Mouse (Mus musculus) forebrain, embryonic 13.5 days (tissue): ENCODE measurements around the gene Prkcb. TPM values are rescaled to one million over a fixed set of nuclear protein-coding genes. Genes with fewer than 3 reads are reported as not detected.

ENCODE experiments used
- ATAC-seq: fragments of 200-750 bp; cut with Nextera tagmentation; 2 replicates; pipeline ENCODE4 v1.8.0; 2017
- H3K27ac ChIP-seq: fragments of 300-500 bp; sonication (generic); 2 replicates; pipeline ENCODE4 v1.5.1; 2015; ENCODE audit warnings: inconsistent platforms, mild to moderate bottlenecking, moderate library complexity
- H3K27me3 ChIP-seq: fragments of 300-500 bp; sonication (generic); 2 replicates; pipeline ENCODE4 v1.6.1; 2015; ENCODE audit warnings: mild to moderate bottlenecking, inconsistent platforms
- H3K36me3 ChIP-seq: fragments of 300-500 bp; sonication (generic); 2 replicates; pipeline ENCODE4 v1.6.1; 2015; ENCODE audit warnings: mild to moderate bottlenecking, inconsistent platforms; ENCODE audit not compliant: poor library complexity, severe bottlenecking
- H3K4me1 ChIP-seq: fragments of 300-500 bp; sonication (generic); 2 replicates; pipeline ENCODE4 v1.6.1; 2015; ENCODE audit warnings: inconsistent platforms
- H3K4me2 ChIP-seq: fragments of 300-500 bp; sonication (generic); 2 replicates; pipeline ENCODE4 v1.6.1; 2015; ENCODE audit warnings: inconsistent platforms, mild to moderate bottlenecking, moderate library complexity
- H3K4me3 ChIP-seq: fragments of 300-500 bp; sonication (generic); 2 replicates; pipeline ENCODE4 v1.5.1; 2015; ENCODE audit warnings: mild to moderate bottlenecking, inconsistent platforms
- H3K9ac ChIP-seq: fragments of 300-500 bp; sonication (generic); 2 replicates; pipeline ENCODE4 v1.6.1; 2015; ENCODE audit warnings: mild to moderate bottlenecking, inconsistent platforms
- H3K9me3 ChIP-seq: fragments of 300-500 bp; sonication (generic); replicated peaks from 2 replicates; pipeline ENCODE4 v1.6.1; 2016; ENCODE audit warnings: inconsistent platforms
- WGBS: fragments of 180-500 bp; shearing (Covaris S2); methylation state at CpG from one replicate; pipeline ENCODE4 v1.1.7; 2015; 5-methylcytosine and 5-hydroxymethylcytosine counted together
- polyA plus RNA-seq: library from polyadenylated mRNA; unstranded; fragments of >200 nt; fragmentation: Nextera tagmentation; extraction: Ambion mirVana; gene quantifications from 2 replicates; pipeline ENCODE4 v1.2.1, GENCODE M21; 2015

Prkcb gene
- polyA plus RNA-seq, 1 experiment from 2014 or later, result 27.4 TPM

DNA sequence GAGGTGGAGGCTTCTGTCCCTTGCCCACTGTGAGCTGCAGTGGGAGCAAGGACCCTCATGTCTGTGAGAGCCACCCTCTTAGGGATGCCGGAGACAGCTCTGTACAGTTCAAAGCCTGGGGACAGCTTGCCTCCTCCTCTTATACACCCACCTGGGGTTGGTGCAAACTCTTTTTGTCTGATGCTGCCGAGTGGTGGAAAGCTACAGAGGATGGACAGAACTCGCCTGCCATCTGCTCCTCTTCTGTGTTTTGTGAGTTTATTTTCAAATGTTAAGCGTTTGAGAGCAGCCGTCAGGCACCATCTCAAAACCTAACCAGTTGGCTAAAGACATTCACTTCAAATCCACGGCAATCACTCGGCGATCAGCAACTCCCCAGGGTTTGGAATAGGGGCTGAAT, 355.1 kb downstream of the Prkcb start:
- H3K4me1 ChIP-seq, result no peaks in the 10 kb centered on the region
- no peaks in the 10 kb centered on the region for H3K9me3 ChIP-seq
- no peak overlapping the region for H3K9ac ChIP-seq
- 88% methylated on average over 8 of the region's 8 CpGs for WGBS
- H3K27me3 ChIP-seq, result no peaks in the 10 kb centered on the region
- no peak overlapping the region for H3K4me3 ChIP-seq
- no peak overlapping the region for H3K27ac ChIP-seq
- H3K4me2 ChIP-seq, result no peak overlapping the region
- H3K36me3 ChIP-seq, result no peaks in the 10 kb centered on the region
- ATAC-seq, result no peak

DNA sequence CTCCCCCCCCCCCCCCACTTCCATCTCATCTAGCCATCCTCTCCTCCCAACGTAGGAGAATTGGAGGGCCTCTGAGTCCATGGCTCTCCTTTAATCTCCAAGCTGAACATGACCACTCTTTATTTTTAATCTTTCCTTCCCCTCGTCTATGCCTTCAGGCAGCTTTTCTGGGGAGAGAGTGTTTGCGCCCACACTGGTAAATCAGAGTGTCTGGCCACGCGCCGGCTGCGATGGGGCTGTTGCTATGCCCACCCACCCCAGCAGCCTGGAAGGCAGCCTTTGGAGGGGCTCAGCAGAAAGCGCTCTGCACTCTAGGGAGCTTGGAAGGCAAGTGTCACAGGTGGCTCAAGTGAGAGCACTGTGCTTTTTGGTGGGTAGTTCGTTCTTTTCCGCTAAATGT, 360.8 kb downstream of the Prkcb start:
- H3K36me3 ChIP-seq, result no peaks in the 10 kb centered on the region
- no peak overlapping the region for H3K27ac ChIP-seq
- 82% methylated on average over 10 of the region's 10 CpGs for WGBS
- no peak overlapping the region for H3K9ac ChIP-seq
- H3K4me1 ChIP-seq, result no peaks in the 10 kb centered on the region
- H3K9me3 ChIP-seq, result no peaks in the 10 kb centered on the region
- H3K4me2 ChIP-seq, result no peak overlapping the region
- ATAC-seq, result no peak
- H3K27me3 ChIP-seq, result no peaks in the 10 kb centered on the region
- H3K4me3 ChIP-seq, result no peak overlapping the region

DNA sequence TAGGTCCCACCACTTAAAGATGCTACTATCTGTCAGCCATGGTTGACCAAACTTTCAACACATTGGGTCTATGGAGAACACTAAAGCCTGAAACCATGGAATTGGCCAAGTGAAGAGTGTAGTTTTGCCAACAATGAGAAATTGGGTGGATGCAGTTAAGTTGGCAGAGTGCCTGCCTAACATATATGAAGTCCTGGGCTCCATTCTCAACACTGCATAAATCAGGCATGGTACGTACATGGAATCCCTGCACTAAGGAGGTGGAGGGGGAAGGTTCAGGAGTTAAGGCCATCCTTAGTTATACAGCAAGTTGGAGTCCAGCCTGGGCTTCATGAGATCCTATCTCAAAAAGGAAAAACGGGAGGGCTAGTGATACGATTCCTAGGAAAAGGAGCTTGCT, 364.0 kb downstream of the Prkcb start:
- Histone ChIP-seq H3K4me1 (no peaks in the 10 kb centered on the region), H3K27ac (no peak overlapping the region), H3K4me3 (no peak overlapping the region), H3K36me3 (no peaks in the 10 kb centered on the region), H3K27me3 (no peaks in the 10 kb centered on the region), H3K4me2 (no peak overlapping the region), H3K9ac (no peak overlapping the region), H3K9me3 (no peaks in the 10 kb centered on the region)
- WGBS, result 80% methylated on average over 3 of the region's 3 CpGs
- no peak for ATAC-seq

DNA sequence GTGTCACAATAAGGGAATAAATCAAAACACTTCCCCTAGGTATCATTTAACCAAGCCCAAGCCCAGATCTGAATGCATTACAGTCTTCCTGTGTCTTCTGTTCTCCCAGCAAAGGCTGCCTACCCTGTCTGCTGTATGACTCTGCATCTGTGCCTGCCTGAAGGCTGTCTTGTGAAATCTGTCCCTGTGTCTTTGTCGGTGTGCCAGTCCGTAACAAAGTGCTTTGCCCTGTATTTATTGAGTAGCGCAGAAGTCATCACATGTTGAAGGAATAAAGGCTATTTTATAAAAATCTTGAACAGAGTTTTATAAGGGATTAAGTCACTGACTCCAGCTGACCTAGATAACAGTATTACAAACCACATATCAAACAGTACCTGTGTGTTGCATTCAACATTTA, 368.1 kb downstream of the Prkcb start:
- no peaks in the 10 kb centered on the region for H3K36me3 ChIP-seq
- WGBS, result 94% methylated on average over 3 of the region's 3 CpGs
- H3K27ac ChIP-seq, result no peak overlapping the region

DNA sequence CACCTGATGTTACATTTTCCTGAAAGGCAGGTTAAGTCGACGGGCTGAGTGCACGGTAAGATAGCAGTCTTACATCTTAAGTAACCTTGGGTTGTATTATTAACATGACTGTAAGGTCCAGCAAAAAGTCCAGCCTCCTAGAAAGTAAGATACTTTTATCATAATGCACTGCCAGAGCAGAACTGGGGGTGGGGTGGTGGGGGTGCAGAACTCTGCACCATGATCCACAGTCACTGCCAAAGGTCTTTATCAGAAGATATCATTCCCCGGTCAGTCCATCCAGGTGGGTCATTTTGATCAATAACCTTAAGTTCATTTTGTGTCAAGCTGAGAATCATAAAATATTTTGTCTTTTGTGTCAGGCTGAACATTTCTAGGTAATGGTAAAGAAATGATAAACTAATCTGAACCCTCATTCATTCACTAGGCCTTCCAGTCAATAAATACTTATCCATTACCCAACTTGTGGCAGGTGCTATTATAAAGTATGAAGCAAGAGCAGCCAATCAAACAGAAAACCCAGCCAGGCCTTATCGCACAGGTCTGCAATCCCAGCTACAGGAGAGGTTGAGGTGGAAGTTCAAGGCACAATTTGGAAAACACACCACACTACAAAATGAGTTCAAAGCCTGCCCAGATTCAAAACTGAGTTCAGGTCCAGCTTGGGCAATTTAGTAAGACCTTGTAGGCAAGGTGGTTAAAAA, 369.0 kb downstream of the Prkcb start:
- 94% methylated on average over 5 of the region's 5 CpGs for WGBS
- Histone ChIP-seq H3K27me3 (no peaks in the 10 kb centered on the region), H3K4me2 (no peak overlapping the region), H3K9ac (no peak overlapping the region), H3K4me1 (no peaks in the 10 kb centered on the region), H3K9me3 (no peaks in the 10 kb centered on the region), H3K36me3 (no peaks in the 10 kb centered on the region), H3K27ac (no peak overlapping the region), H3K4me3 (no peak overlapping the region)
- no peak for ATAC-seq

More for the DNA sequence above, 368.1 kb downstream of the Prkcb start:
- ATAC-seq, result no peak
- H3K4me2 ChIP-seq, result no peak overlapping the region
- no peaks in the 10 kb centered on the region for H3K4me1 ChIP-seq
- H3K4me3 ChIP-seq, result no peak overlapping the region
- H3K27me3 ChIP-seq, result no peaks in the 10 kb centered on the region
- H3K9me3 ChIP-seq, result no peaks in the 10 kb centered on the region
- H3K9ac ChIP-seq, result no peak overlapping the region

DNA sequence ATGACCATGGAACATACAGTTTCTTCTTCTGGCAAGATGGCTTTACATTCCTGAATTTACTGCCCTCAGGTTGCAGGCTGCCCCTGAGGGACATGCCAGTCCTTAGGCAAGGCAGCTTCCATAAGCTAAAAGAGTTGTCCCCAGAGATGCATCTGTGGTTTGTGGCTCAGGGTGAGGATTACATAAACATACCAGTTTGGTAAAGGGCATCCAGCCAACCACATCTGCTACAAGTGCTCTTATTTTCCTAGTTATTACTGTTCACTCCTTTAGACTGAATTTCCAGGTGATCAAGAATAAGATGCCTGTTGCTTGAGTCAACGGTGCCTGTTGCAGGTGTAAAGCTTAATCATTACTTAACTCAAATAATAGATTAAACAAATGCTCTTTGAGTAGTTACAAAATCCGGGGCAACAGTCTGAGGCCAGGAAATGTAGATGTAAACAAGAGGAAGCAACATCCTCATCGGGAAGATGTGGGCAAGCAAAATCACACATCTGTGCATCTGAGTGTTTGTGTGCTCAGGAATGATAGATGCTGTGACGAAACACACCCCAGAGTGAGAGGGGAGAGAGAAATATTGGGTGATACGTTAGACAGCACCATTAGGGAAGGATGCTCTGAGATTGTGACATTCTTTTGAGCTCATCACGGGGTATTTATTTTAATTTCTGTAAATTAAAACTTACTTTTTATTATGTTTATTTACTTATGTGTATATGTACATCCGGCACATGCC, 376.9 kb downstream of the Prkcb start:
- no peak for ATAC-seq
- WGBS, result 85% methylated on average over 7 of the region's 7 CpGs
- Histone ChIP-seq H3K27me3 (peaks cover 8% of the 10 kb centered on the region), H3K9ac (no peak overlapping the region), H3K4me3 (no peak overlapping the region), H3K27ac (no peak overlapping the region), H3K36me3 (no peaks in the 10 kb centered on the region), H3K4me1 (peaks cover 2% of the 10 kb centered on the region; the same call in 1 of the 2 replicates), H3K4me2 (no peak overlapping the region), H3K9me3 (no peaks in the 10 kb centered on the region)

DNA sequence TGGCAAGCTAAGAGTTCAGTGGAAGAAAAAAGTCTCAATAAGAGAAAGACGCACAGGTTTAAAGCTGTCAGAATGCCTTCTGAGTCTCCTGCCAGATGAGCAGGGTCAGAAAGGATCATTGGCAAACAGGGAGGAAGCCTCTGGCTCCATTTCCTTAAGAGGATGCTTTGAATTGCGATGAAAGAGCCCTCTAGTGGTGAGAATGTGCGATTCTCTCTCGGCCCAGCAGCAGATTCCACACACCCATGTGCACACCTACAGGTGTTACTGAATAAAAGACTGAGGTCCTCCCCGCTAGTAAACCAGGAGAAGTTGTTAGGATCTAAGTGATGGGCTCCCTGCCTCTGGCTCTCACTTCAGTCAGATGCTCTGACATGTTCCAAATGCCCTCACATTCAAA, 379.4 kb downstream of the Prkcb start:
- WGBS, result 23% methylated on average over 5 of the region's 5 CpGs
- Histone ChIP-seq H3K36me3 (no peaks in the 10 kb centered on the region), H3K4me1 (peaks cover 14% of the 10 kb centered on the region), H3K4me2 (no peak overlapping the region), H3K9ac (no peak overlapping the region), H3K27ac (no peak overlapping the region), H3K9me3 (no peaks in the 10 kb centered on the region), H3K27me3 (peaks cover 25% of the 10 kb centered on the region), H3K4me3 (no peak overlapping the region)
- no peak for ATAC-seq

DNA sequence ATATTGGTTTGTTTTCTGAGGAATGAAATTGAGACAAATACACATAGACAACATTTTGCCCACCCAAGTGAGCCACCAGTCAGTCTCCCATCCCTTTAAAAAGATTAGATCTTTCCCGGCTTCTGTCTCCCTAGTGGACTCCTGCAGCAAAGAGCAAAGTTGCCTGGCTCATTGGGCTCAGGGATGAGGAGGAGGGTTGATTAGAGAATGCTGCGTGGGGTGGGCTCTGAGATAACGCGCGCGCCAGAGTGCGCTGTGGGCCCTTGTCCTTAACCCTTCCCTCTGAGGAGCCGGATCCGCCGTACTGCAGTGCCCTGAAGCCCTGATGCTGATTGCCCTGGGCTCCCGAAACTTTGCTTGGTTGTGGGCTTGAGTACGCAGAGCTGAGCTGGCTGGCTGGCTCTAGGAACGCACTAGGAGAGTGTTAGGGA, 381.9 kb downstream of the Prkcb start, which contains the start of gene Cacng3:
Cacng3 (plus strand) TSS at position 51 of the 431 bp plus-strand sequence.
- H3K27ac ChIP-seq, result no peak within 1 kb of the TSS
- no peaks in the 10 kb centered on the region for H3K36me3 ChIP-seq
- H3K27me3 ChIP-seq, result peaks cover 25% of the 10 kb centered on the region
- peak within 1 kb of the TSS; percentile 14 for H3K9ac ChIP-seq
- 12% methylated on average over 13 of the region's 13 CpGs for WGBS
- H3K4me1 ChIP-seq, result peaks cover 14% of the 10 kb centered on the region
- ATAC-seq, result peak; percentile 43
- H3K9me3 ChIP-seq, result no peaks in the 10 kb centered on the region
- H3K4me3 ChIP-seq, result peak within 1 kb of the TSS; percentile 35
- H3K4me2 ChIP-seq, result peak within 1 kb of the TSS; percentile 61

DNA sequence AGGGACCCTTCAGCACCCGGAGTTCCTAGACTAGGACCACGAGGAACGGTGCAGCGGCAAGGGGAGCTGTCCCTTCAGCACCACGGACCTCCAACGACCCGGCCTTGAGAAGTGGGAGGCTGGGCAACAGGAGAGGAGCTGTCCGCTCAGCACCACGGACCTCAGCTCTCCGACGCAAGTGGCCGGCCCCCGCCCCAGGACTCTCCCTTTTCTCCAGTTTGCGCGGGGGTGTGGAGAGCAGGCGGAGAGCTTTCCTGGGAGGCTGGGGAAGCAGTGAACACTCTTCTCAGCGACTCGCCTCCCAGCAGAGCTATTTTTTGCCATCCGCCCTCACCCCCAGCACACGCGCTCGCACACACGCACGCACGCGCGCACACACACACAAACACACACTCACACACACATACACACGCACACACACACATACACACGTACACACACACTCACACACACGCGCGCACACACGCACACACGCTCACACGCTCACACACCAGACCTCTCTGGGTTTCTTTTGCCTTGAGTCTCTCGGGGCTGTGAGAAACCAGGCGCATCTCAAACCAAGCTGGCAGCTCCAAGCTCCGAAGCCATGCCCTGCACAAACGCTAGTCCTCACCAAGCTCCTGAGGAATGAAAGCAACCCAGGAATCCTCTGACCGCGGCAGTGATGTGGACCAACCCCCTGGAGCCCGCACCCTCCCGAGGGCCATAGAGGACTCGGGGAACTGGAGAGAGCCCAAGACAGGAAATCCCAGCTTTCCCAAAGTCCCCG, 382.5 kb downstream of the Prkcb start:
- WGBS, result 7% methylated on average over 42 of the region's 45 CpGs
- H3K4me1 ChIP-seq, result peaks cover 14% of the 10 kb centered on the region
- H3K4me3 ChIP-seq, result peak overlapping the region; percentile 35
- H3K4me2 ChIP-seq, result peak overlapping the region; percentile 61
- no peaks in the 10 kb centered on the region for H3K36me3 ChIP-seq
- H3K9me3 ChIP-seq, result no peaks in the 10 kb centered on the region
- ATAC-seq, result peak; percentile 65
- peaks cover 25% of the 10 kb centered on the region for H3K27me3 ChIP-seq
- H3K27ac ChIP-seq, result no peak overlapping the region
- H3K9ac ChIP-seq, result peak overlapping the region; percentile 14

DNA sequence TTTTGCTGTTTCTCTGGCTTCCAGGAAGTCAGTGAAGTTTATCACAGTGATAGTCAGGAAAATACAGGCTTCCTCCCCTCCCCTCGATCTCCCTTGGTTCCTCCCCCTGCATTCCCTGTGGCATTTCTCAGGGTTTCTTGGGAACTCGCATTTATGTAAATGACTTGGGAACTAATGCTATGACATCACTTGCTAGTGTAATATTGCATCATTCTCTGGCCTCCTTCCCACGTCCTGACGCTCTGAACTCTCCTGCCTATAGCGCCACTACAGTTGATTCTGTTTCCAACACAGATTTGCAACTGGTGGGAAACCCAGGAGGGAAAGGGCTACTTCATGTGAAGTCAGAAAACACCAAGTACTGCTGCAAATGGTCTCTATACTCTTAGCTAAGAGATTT, 384.4 kb downstream of the Prkcb start:
- no peak overlapping the region for H3K4me2 ChIP-seq
- H3K27me3 ChIP-seq, result peaks cover 25% of the 10 kb centered on the region
- no peaks in the 10 kb centered on the region for H3K36me3 ChIP-seq
- WGBS, result 51% methylated on average over 5 of the region's 5 CpGs
- H3K9me3 ChIP-seq, result no peaks in the 10 kb centered on the region
- ATAC-seq, result no peak
- H3K4me3 ChIP-seq, result no peak overlapping the region
- no peak overlapping the region for H3K9ac ChIP-seq
- peaks cover 14% of the 10 kb centered on the region for H3K4me1 ChIP-seq
- H3K27ac ChIP-seq, result no peak overlapping the region

DNA sequence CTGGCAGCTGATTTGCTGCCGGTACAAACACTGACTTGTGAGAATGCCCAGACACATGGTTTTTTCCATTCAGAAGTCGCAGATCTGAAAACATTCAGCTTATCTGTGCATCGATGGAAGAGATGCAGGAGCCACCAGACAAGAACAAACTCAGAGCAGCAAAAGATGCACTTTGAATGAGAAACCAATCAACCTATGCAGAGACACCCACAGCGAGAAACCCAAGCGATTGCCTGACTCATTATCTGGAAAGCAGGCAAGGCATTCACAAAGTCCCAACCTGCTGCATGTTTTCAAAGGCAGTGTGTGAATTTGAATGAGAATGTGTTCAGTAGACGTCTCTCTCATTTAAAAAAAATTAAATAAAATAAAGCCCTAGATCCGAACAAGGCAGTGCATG, 386.7 kb downstream of the Prkcb start:
- no peak overlapping the region for H3K4me3 ChIP-seq
- peaks cover 19% of the 10 kb centered on the region for H3K27me3 ChIP-seq
- no peaks in the 10 kb centered on the region for H3K9me3 ChIP-seq
- ATAC-seq, result no peak
- no peak overlapping the region for H3K9ac ChIP-seq
- H3K4me2 ChIP-seq, result no peak overlapping the region
- 64% methylated on average over 7 of the region's 7 CpGs for WGBS
- peaks cover 14% of the 10 kb centered on the region for H3K4me1 ChIP-seq
- no peaks in the 10 kb centered on the region for H3K36me3 ChIP-seq
- H3K27ac ChIP-seq, result no peak overlapping the region
